Mouse (Mus musculus) midbrain, postnatal 0 days (tissue): Measurements from ENCODE around the gene Rybp. TPM values are rescaled to one million over a fixed set of nuclear protein-coding genes. Genes with fewer than 3 reads are reported as not detected.

ENCODE experiments used
- ATAC-seq: fragments of 200-750 bp; cut with Nextera tagmentation; 2 replicates; pipeline ENCODE4 v1.8.0; 2017; ENCODE audit warnings: moderate number of reproducible peaks, mild to moderate bottlenecking, moderate TSS enrichment, moderate library complexity; ENCODE audit not compliant: low FRiP score
- DNase-seq: peaks from one replicate; pipeline ENCODE4 v3.0.0-alpha.2; 2015; ENCODE audit warnings: low spot score
- H3K27ac ChIP-seq: fragments of 300-500 bp; sonication (generic); 2 replicates; pipeline ENCODE4 v1.5.1; 2014; ENCODE audit warnings: low read depth, mild to moderate bottlenecking, low read length, mixed read lengths
- H3K27me3 ChIP-seq: fragments of 300-500 bp; sonication (generic); 2 replicates; pipeline ENCODE4 v1.6.1; 2014; ENCODE audit warnings: low read length, control low read depth, mixed read lengths; ENCODE audit not compliant: insufficient read depth
- H3K36me3 ChIP-seq: fragments of 300-500 bp; sonication (generic); 2 replicates; pipeline ENCODE4 v1.6.1; 2014; ENCODE audit warnings: low read length, control low read depth, mixed read lengths; ENCODE audit not compliant: insufficient read depth
- H3K4me1 ChIP-seq: fragments of 300-500 bp; sonication (generic); 2 replicates; pipeline ENCODE4 v1.6.1; 2014; ENCODE audit warnings: mild to moderate bottlenecking, control low read depth, antibody characterized with exemption, low read length, mixed read lengths; ENCODE audit not compliant: insufficient read depth
- H3K4me2 ChIP-seq: fragments of 300-500 bp; sonication (generic); 2 replicates; pipeline ENCODE4 v1.6.1; 2014; ENCODE audit warnings: low read depth, mild to moderate bottlenecking, low read length, mixed read lengths; ENCODE audit not compliant: poor library complexity, severe bottlenecking
- H3K4me3 ChIP-seq: fragments of 300-500 bp; sonication (generic); 2 replicates; pipeline ENCODE4 v1.5.1; 2014; ENCODE audit warnings: low read depth, mild to moderate bottlenecking, low read length, moderate library complexity
- H3K9ac ChIP-seq: fragments of 300-500 bp; sonication (generic); replicated peaks from 2 replicates; pipeline ENCODE4 v1.6.1; 2014; ENCODE audit warnings: mild to moderate bottlenecking, low read length, moderate library complexity, mixed read lengths; ENCODE audit not compliant: poor library complexity, severe bottlenecking
- H3K9me3 ChIP-seq: fragments of 300-500 bp; sonication (generic); 2 replicates; pipeline ENCODE4 v1.6.1; 2016; ENCODE audit warnings: low read length, control low read depth
- CTCF ChIP-seq: IDR thresholded peaks from 2 replicates; pipeline ENCODE4 v1.5.1; 2016; ENCODE audit warnings: antibody characterized with exemption, mild to moderate bottlenecking
- WGBS: fragments of 180-500 bp; shearing (Covaris S2); extraction: QIAGEN DNeasy Blood & Tissue Kit; methylation state at CpG from one replicate; pipeline ENCODE4 v1.1.7; 2014; 5-methylcytosine and 5-hydroxymethylcytosine counted together
- polyA plus RNA-seq: library from polyadenylated mRNA; unstranded; fragments of >200 nt; fragmentation: Nextera tagmentation; extraction: Ambion mirVana; gene quantifications from 2 replicates; pipeline ENCODE4 v1.2.1, GENCODE M21; 2015
- total RNA-seq: library from RNA; depleted of rRNA; stranded (reverse); fragments of >200 nt; gene quantifications from 2 replicates; pipeline ENCODE4 v1.2.3, GENCODE M21; 2014

Rybp gene
- total and polyA plus RNA-seq, 2 experiments from 2014 or later, result 29.6 to 36.0 TPM

- DNase-seq, result no peak
- no peak for TF ChIP-seq CTCF
- WGBS, result 78% methylated on average over 3 of the region's 3 CpGs
- no peaks in the 10 kb centered on the region for H3K36me3 ChIP-seq
- no peak overlapping the region for H3K4me3 ChIP-seq
- no peaks in the 10 kb centered on the region for H3K4me1 ChIP-seq
- no peaks in the 10 kb centered on the region for H3K27me3 ChIP-seq
- no peak overlapping the region for H3K27ac ChIP-seq
- H3K9ac ChIP-seq, result no peak overlapping the region
- H3K4me2 ChIP-seq, result no peak overlapping the region
- H3K9me3 ChIP-seq, result no peaks in the 10 kb centered on the region
- ATAC-seq, result no peak
These were observed 15.3 kb downstream of the Rybp start for GRCm38 (mm10) chr6:100271992-100272391.

- no peak for ATAC-seq
- H3K9me3 ChIP-seq, result no peaks in the 10 kb centered on the region
- no peaks in the 10 kb centered on the region for H3K36me3 ChIP-seq
- H3K27ac ChIP-seq, result no peak overlapping the region
- no peaks in the 10 kb centered on the region for H3K4me1 ChIP-seq
- no peaks in the 10 kb centered on the region for H3K27me3 ChIP-seq
- no peak for TF ChIP-seq CTCF
- H3K4me3 ChIP-seq, result no peak overlapping the region
- no peak overlapping the region for H3K9ac ChIP-seq
- WGBS, result 83% methylated on average over 2 of the region's 2 CpGs
- DNase-seq, result no peak
- no peak overlapping the region for H3K4me2 ChIP-seq
These were observed 16.5 kb downstream of the Rybp start for GRCm38 (mm10) chr6:100270765-100271164.

- Histone ChIP-seq H3K27ac (no peak overlapping the region), H3K4me2 (no peak overlapping the region), H3K36me3 (no peaks in the 10 kb centered on the region), H3K4me1 (0 out of 2 replicates have a peak, but pooled peaks cover 5% of the 10 kb centered on the region), H3K9me3 (no peaks in the 10 kb centered on the region), H3K9ac (no peak overlapping the region), H3K27me3 (no peaks in the 10 kb centered on the region), H3K4me3 (no peak overlapping the region)
- DNase-seq (no peak), ATAC-seq (no peak)
- 94% methylated on average over 1 of the region's 1 CpGs for WGBS
- TF ChIP-seq CTCF, result no peak
These were observed 27.7 kb downstream of the Rybp start for GRCm38 (mm10) chr6:100259607-100260006.

GRCm38 (mm10) chr6:100258278-100258677, 29.0 kb downstream of the Rybp start:
- 0 out of 2 replicates have a peak, but pooled peaks cover 5% of the 10 kb centered on the region for H3K4me1 ChIP-seq
- no peak overlapping the region for H3K9ac ChIP-seq
- ATAC-seq (no peak), DNase-seq (no peak)
- H3K27ac ChIP-seq, result no peak overlapping the region
- H3K9me3 ChIP-seq, result no peaks in the 10 kb centered on the region
- H3K36me3 ChIP-seq, result no peaks in the 10 kb centered on the region
- TF ChIP-seq CTCF, result no peak
- no peak overlapping the region for H3K4me2 ChIP-seq
- no peak overlapping the region for H3K4me3 ChIP-seq
- H3K27me3 ChIP-seq, result no peaks in the 10 kb centered on the region

- Histone ChIP-seq H3K9ac (no peak overlapping the region), H3K27me3 (no peaks in the 10 kb centered on the region), H3K36me3 (no peaks in the 10 kb centered on the region), H3K27ac (no peak overlapping the region), H3K4me2 (no peak overlapping the region), H3K4me1 (no peaks in the 10 kb centered on the region), H3K4me3 (no peak overlapping the region), H3K9me3 (no peaks in the 10 kb centered on the region)
- DNase-seq (peak; percentile 15), ATAC-seq (no peak)
- no peak for TF ChIP-seq CTCF
- 62% methylated on average over 1 of the region's 1 CpGs for WGBS
These were observed 31.9 kb downstream of the Rybp start for GRCm38 (mm10) chr6:100255411-100255810.

GRCm38 (mm10) chr6:100254671-100255070, 32.6 kb downstream of the Rybp start:
- H3K27ac ChIP-seq, result no peak overlapping the region
- TF ChIP-seq CTCF, result no peak
- no peaks in the 10 kb centered on the region for H3K4me1 ChIP-seq
- H3K9me3 ChIP-seq, result no peaks in the 10 kb centered on the region
- 89% methylated on average over 1 of the region's 1 CpGs for WGBS
- DNase-seq (no peak), ATAC-seq (no peak)
- H3K9ac ChIP-seq, result no peak overlapping the region
- H3K36me3 ChIP-seq, result no peaks in the 10 kb centered on the region
- H3K4me2 ChIP-seq, result no peak overlapping the region
- no peak overlapping the region for H3K4me3 ChIP-seq
- H3K27me3 ChIP-seq, result no peaks in the 10 kb centered on the region
